Mouse (Mus musculus) C2C12 (cell line): ENCODE data around the gene Gm17026.
"Not testable (repeated sequence)": the region's sequence is repeated elsewhere in the genome, so short reads cannot be mapped to it uniquely, and the experiment has no call there.

ENCODE experiments used
- CEBPB ChIP-seq: IDR thresholded peaks from one replicate; pipeline ENCODE4 v1.6.1; 2011; ENCODE audit warnings: low read depth, mild to moderate bottlenecking, control low read depth, moderate library complexity
- CTCF ChIP-seq: IDR thresholded peaks from one replicate; pipeline ENCODE4 v1.5.1; 2011; ENCODE audit not compliant: control insufficient read depth, insufficient read depth, insufficient read length
- FOSL1 ChIP-seq: IDR thresholded peaks from one replicate; pipeline ENCODE4 v1.8.0; 2011; ENCODE audit warnings: mild to moderate bottlenecking, low read length; ENCODE audit not compliant: poor library complexity, insufficient read depth, severe bottlenecking
- MAX ChIP-seq: IDR thresholded peaks from one replicate; pipeline ENCODE4 v1.6.1; 2011; ENCODE audit warnings: mild to moderate bottlenecking, control low read depth
- MYOD1 ChIP-seq: IDR thresholded peaks from one replicate; pipeline ENCODE4 v1.6.1; 2011; ENCODE audit warnings: low read depth; ENCODE audit not compliant: control insufficient read depth, insufficient read length
- MYOG ChIP-seq: IDR thresholded peaks from one replicate; pipeline ENCODE4 v1.6.1; 2011; ENCODE audit not compliant: control insufficient read depth, insufficient read length; ENCODE audit errors: extremely low read depth
- USF1 ChIP-seq: IDR thresholded peaks from one replicate; pipeline ENCODE4 v1.6.1; 2011; ENCODE audit warnings: low read depth, mild to moderate bottlenecking, control low read depth, moderate library complexity

DNA sequence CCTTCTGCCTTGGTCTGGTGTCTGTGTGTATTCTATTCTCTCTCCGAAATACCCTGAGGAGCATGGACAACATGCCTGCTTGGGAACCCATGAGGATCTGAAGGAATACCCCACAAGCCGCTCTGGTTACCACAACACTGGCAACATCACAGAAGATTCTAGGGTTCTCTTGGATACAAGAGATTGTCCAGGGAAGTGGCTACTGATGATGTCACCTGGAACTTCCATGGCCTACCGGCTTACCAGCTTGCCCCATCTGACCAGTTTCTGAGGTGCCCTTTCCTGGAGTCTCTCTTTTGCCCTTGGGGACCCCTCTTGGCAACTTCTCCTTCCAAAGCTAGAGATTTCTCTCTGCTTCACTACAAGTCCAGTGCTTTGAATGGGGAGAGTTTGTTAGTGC lies 37.4 kb upstream of the Gm17026 start, which contains the start of gene Gm9611:
- not testable (repeated sequence) for TF ChIP-seq CTCF, MYOG, MYOD1, MAX, CEBPB, USF1, FOSL1
